Mouse (Mus musculus): Measurements from ENCODE around the gene Gm13178.

GRCm38 (mm10) chr4:144721304-144721703, at the start of gene Gm13178:
- TF ChIP-seq CTCF (IDR thresholded peaks at IDR 0.05; ENCODE audit: extremely low read depth, insufficient read depth, insufficient read length, insufficient replicate concordance) = no peak
- TF ChIP-seq POLR2A (IDR thresholded peaks at IDR 0.05; ENCODE audit: low read depth, low read length) = no peak

Measured in spleen, adult 2 months (tissue).